Mouse (Mus musculus): ENCODE measurements around the gene Cyp2d9. TPM values are rescaled to one million over a fixed set of nuclear protein-coding genes. Genes with fewer than 3 reads are reported as not detected.

Gene Cyp2d9
- total and polyA plus RNA-seq, 3 experiments: not detected

Other genes starting within 250 kb of the Cyp2d9 start
- 152 and 159 TPM in 2 replicates for gene Shisa8, start 220.6 kb upstream of the Cyp2d9 start, total RNA-seq (2012; rRNA removed)
- 94.6 and 103 TPM in 2 replicates for gene Shisa8, start 220.6 kb upstream of the Cyp2d9 start, total RNA-seq (2014; rRNA removed)
- gene Shisa8, start 220.6 kb upstream of the Cyp2d9 start, polyA plus RNA-seq (2012; ENCODE audit: insufficient read length, low read depth): 64.2 and 83.4 TPM in 2 replicates
- gene Tnfrsf13c, start 209.1 kb upstream of the Cyp2d9 start, total RNA-seq (2012; rRNA removed): 287 and 334 TPM in 2 replicates
- 188 and 204 TPM in 2 replicates for gene Tnfrsf13c, start 209.1 kb upstream of the Cyp2d9 start, total RNA-seq (2014; rRNA removed)
- 219 and 257 TPM in 2 replicates for gene Tnfrsf13c, start 209.1 kb upstream of the Cyp2d9 start, polyA plus RNA-seq (2012; ENCODE audit: insufficient read length, low read depth)
- gene Cenpm, start 188.7 kb upstream of the Cyp2d9 start, total RNA-seq (2012; rRNA removed): 31.5 and 34.2 TPM in 2 replicates
- 17.1 and 22.8 TPM in 2 replicates for gene Cenpm, start 188.7 kb upstream of the Cyp2d9 start, total RNA-seq (2014; rRNA removed)
- 39.6 and 44.0 TPM in 2 replicates for gene Cenpm, start 188.7 kb upstream of the Cyp2d9 start, polyA plus RNA-seq (2012; ENCODE audit: insufficient read length, low read depth)
- not detected in 2 replicates for gene 1500009C09Rik, start 181.0 kb upstream of the Cyp2d9 start, total RNA-seq (2012; rRNA removed)
- gene 1500009C09Rik, start 181.0 kb upstream of the Cyp2d9 start, total RNA-seq (2014; rRNA removed): not detected in 2 replicates
- not detected in 2 replicates for gene 1500009C09Rik, start 181.0 kb upstream of the Cyp2d9 start, polyA plus RNA-seq (2012; ENCODE audit: insufficient read length, low read depth)
- 0.04 and 0.13 TPM in 2 replicates for gene Sept3, start 158.5 kb upstream of the Cyp2d9 start, total RNA-seq (2012; rRNA removed)
- not detected in 2 replicates for gene Sept3, start 158.5 kb upstream of the Cyp2d9 start, total RNA-seq (2014; rRNA removed)
- 0.07 TPM in 1 of 2 replicates, not detected in the other for gene Sept3, start 158.5 kb upstream of the Cyp2d9 start, polyA plus RNA-seq (2012; ENCODE audit: insufficient read length, low read depth)
- not detected in 2 replicates for gene Wbp2nl, start 134.5 kb upstream of the Cyp2d9 start, total RNA-seq (2012; rRNA removed)
- not detected in 2 replicates for gene Wbp2nl, start 134.5 kb upstream of the Cyp2d9 start, total RNA-seq (2014; rRNA removed)
- gene Wbp2nl, start 134.5 kb upstream of the Cyp2d9 start, polyA plus RNA-seq (2012; ENCODE audit: insufficient read length, low read depth): not detected in 2 replicates
- gene Naga, start 94.5 kb upstream of the Cyp2d9 start, total RNA-seq (2012; rRNA removed): 21.1 and 28.2 TPM in 2 replicates
- gene Naga, start 94.5 kb upstream of the Cyp2d9 start, total RNA-seq (2014; rRNA removed): 17.7 and 19.9 TPM in 2 replicates
- 18.7 and 21.9 TPM in 2 replicates for gene Naga, start 94.5 kb upstream of the Cyp2d9 start, polyA plus RNA-seq (2012; ENCODE audit: insufficient read length, low read depth)
- 0.08 TPM in 1 of 2 replicates, not detected in the other for gene Pheta2, start 94.5 kb upstream of the Cyp2d9 start, total RNA-seq (2012; rRNA removed)
- gene Pheta2, start 94.5 kb upstream of the Cyp2d9 start, total RNA-seq (2014; rRNA removed): not detected in 2 replicates
- not detected in 2 replicates for gene Pheta2, start 94.5 kb upstream of the Cyp2d9 start, polyA plus RNA-seq (2012; ENCODE audit: insufficient read length, low read depth)
- 171 TPM in 2 replicates for gene Smdt1, start 94.5 kb upstream of the Cyp2d9 start, total RNA-seq (2012; rRNA removed)
- 112 and 114 TPM in 2 replicates for gene Smdt1, start 94.5 kb upstream of the Cyp2d9 start, total RNA-seq (2014; rRNA removed)
- gene Smdt1, start 94.5 kb upstream of the Cyp2d9 start, polyA plus RNA-seq (2012; ENCODE audit: insufficient read length, low read depth): 122 and 138 TPM in 2 replicates
- gene Ndufa6, start 79.1 kb upstream of the Cyp2d9 start, total RNA-seq (2012; rRNA removed): 170 and 222 TPM in 2 replicates
- 262 and 279 TPM in 2 replicates for gene Ndufa6, start 79.1 kb upstream of the Cyp2d9 start, total RNA-seq (2014; rRNA removed)
- 87.3 and 109 TPM in 2 replicates for gene Ndufa6, start 79.1 kb upstream of the Cyp2d9 start, polyA plus RNA-seq (2012; ENCODE audit: insufficient read length, low read depth)
- 0.21 and 0.42 TPM in 2 replicates for gene Cyp2d22, start 53.2 kb upstream of the Cyp2d9 start, total RNA-seq (2012; rRNA removed)
- 0.24 TPM in 1 of 2 replicates, not detected in the other for gene Cyp2d22, start 53.2 kb upstream of the Cyp2d9 start, total RNA-seq (2014; rRNA removed)
- 0.08 TPM in 1 of 2 replicates, not detected in the other for gene Cyp2d22, start 53.2 kb upstream of the Cyp2d9 start, polyA plus RNA-seq (2012; ENCODE audit: insufficient read length, low read depth)
- gene Cyp2d11, start 39.4 kb upstream of the Cyp2d9 start, total RNA-seq (2012; rRNA removed): not detected in 2 replicates
- gene Cyp2d11, start 39.4 kb upstream of the Cyp2d9 start, total RNA-seq (2014; rRNA removed): not detected in 2 replicates
- gene Cyp2d11, start 39.4 kb upstream of the Cyp2d9 start, polyA plus RNA-seq (2012; ENCODE audit: insufficient read length, low read depth): not detected in 2 replicates
- not detected in 2 replicates for gene Cyp2d10, start 26.2 kb upstream of the Cyp2d9 start, total RNA-seq (2012; rRNA removed)
- gene Cyp2d10, start 26.2 kb upstream of the Cyp2d9 start, total RNA-seq (2014; rRNA removed): not detected in 2 replicates
- not detected in 2 replicates for gene Cyp2d10, start 26.2 kb upstream of the Cyp2d9 start, polyA plus RNA-seq (2012; ENCODE audit: insufficient read length, low read depth)
- not detected in 2 replicates for gene Cyp2d12, start 121.6 kb downstream of the Cyp2d9 start, total RNA-seq (2012; rRNA removed)
- gene Cyp2d12, start 121.6 kb downstream of the Cyp2d9 start, total RNA-seq (2014; rRNA removed): not detected in 2 replicates
- gene Cyp2d12, start 121.6 kb downstream of the Cyp2d9 start, polyA plus RNA-seq (2012; ENCODE audit: insufficient read length, low read depth): not detected in 2 replicates
- gene Cyp2d34, start 187.5 kb downstream of the Cyp2d9 start, total RNA-seq (2012; rRNA removed): not detected in 2 replicates
- gene Cyp2d34, start 187.5 kb downstream of the Cyp2d9 start, total RNA-seq (2014; rRNA removed): not detected in 2 replicates
- not detected in 2 replicates for gene Cyp2d34, start 187.5 kb downstream of the Cyp2d9 start, polyA plus RNA-seq (2012; ENCODE audit: insufficient read length, low read depth)

Measured in CH12.LX (cell line).